Mouse (Mus musculus): ENCODE data around the gene Ctnnd2. TPM values are rescaled to one million over a fixed set of nuclear protein-coding genes. Genes with fewer than 3 reads are reported as not detected.
A peak's percentile ranks its signal among the peaks of the same experiment; 100 is the strongest.

Gene Ctnnd2
- total RNA-seq, 2 experiments from 2014 or later = 223 to 229 TPM

- H3K4me3 ChIP-seq = no peak overlapping the region
- H3K27ac ChIP-seq = peak overlapping the region; percentile 65
- DNase-seq (ENCODE audit: low spot score in 2 of 2) = no peak
- TF ChIP-seq CTCF (conservative IDR thresholded peaks at IDR 0.05) = 0 out of 2 replicates have a peak, but pooled peaks have one; percentile 5
Measured at GRCm38 (mm10) chr15:30884692-30885334, 712.4 kb downstream of the Ctnnd2 start.

DNA sequence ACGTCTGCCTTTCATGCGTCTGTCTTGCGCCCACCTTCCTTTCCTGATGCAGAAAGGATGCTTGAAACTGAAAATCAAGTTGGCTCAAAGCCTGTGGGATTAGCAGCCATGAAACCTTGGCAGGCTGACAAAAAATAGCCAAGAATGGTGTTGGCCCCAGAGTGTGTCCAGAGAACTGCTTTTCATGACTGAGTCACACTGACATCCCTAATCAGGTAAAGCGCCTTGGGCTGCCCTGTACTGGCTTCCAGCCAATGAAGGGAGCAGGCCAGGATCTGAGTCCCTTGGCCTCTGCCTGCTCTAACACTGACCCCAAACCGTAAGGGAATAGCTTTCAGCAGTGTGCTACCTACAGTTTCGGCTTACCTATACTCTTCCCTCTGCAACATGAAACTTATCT lies 713.0 kb downstream of the Ctnnd2 start:
- no peak for DNase-seq (ENCODE audit: low spot score in 2 of 2)
- no peak for TF ChIP-seq CTCF (conservative IDR thresholded peaks at IDR 0.05)
- Histone ChIP-seq H3K27ac (peak overlapping the region; percentile 65), H3K4me3 (no peak overlapping the region)

- peak overlapping the region; percentile 63 for H3K27ac ChIP-seq
- peak; percentile 68 to 85 for DNase-seq (ENCODE audit: low spot score in 2 of 2)
- H3K4me3 ChIP-seq = no peak overlapping the region
- no peak for TF ChIP-seq CTCF (conservative IDR thresholded peaks at IDR 0.05)
Measured at GRCm38 (mm10) chr15:30887559-30887958, 715.2 kb downstream of the Ctnnd2 start.

DNA sequence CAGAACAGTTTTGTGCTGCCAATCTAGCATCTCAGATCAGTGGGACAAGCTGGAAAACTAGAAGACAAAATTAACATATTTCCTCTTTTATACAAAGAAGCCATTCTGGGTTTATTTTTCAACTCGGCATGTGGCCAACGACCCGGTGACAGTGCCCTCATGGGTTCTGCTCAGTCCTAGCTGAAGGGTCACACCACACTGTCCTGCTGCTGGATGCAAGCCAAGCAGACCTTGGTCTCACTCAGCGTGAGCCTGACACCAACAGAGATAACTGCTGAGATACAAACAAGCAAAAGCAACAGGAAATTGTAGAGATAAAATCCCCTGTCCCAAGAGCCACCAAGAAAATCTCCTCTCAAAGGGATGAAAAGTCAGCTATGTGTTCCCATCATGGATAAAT lies 719.6 kb downstream of the Ctnnd2 start:
- Histone ChIP-seq H3K4me3 (no peak overlapping the region), H3K27ac (no peak overlapping the region)
- no peak for DNase-seq (ENCODE audit: low spot score in 2 of 2)
- TF ChIP-seq CTCF (conservative IDR thresholded peaks at IDR 0.05) = no peak

GRCm38 (mm10) chr15:30895063-30895462 lies 722.7 kb downstream of the Ctnnd2 start:
- DNase-seq (ENCODE audit: low spot score in 2 of 2) = no peak
- no peak for TF ChIP-seq CTCF (conservative IDR thresholded peaks at IDR 0.05)
- Histone ChIP-seq H3K4me3 (no peak overlapping the region), H3K27ac (peak overlapping the region; percentile 28; the same call in 1 of the 2 replicates)

DNA sequence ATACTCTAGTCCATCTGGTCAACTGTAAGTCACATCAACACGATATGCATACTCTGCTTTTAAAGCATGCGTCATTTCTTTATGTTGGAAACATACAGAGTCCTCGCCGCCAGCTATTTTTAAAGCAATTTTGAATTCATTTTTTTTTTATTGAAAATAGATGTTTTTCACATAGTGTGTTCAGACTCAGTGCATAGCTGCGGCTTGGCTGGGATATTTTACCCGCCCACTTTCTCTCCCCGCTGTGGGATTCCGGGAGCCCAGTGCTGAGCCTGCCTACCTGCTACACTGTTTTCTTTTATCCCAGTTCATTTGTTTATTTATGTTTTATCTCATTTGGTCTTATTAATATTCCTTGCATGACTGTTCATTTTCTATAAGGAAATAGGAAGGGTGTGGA lies 724.9 kb downstream of the Ctnnd2 start:
- no peak for TF ChIP-seq CTCF (conservative IDR thresholded peaks at IDR 0.05)
- Histone ChIP-seq H3K4me3 (no peak overlapping the region), H3K27ac (no peak overlapping the region)
- no peak for DNase-seq (ENCODE audit: low spot score in 2 of 2)

DNA sequence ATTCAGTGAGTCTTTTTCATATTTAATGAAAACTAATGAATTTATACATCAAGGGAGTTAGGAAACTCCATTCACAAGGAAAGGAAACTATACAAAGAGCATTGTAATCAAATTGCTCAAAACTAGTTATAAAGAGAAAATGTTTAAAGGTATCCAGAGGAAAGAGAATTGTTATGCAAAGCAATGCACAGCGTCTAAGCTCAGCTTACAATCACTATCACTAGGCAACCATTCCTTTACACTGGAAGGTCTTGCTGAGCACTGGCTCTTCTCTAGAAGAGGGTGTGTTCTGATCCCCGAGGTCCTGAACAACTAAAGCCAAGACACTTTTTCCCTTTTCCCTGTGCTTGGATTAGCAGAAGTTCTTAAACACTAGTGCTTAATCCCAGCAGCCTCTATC lies 735.6 kb downstream of the Ctnnd2 start:
- Histone ChIP-seq H3K4me3 (no peak overlapping the region), H3K27ac (no peak overlapping the region)
- no peak for TF ChIP-seq CTCF (conservative IDR thresholded peaks at IDR 0.05)
- no peak for DNase-seq (ENCODE audit: low spot score in 2 of 2)

- H3K4me3 ChIP-seq = no peak overlapping the region
- DNase-seq (ENCODE audit: low spot score in 2 of 2) = no peak
- no peak for TF ChIP-seq CTCF (conservative IDR thresholded peaks at IDR 0.05)
- no peak overlapping the region for H3K27ac ChIP-seq
Measured at GRCm38 (mm10) chr15:30913360-30913759, 741.0 kb downstream of the Ctnnd2 start.

GRCm38 (mm10) chr15:30925838-30926237 lies 753.4 kb downstream of the Ctnnd2 start:
- Histone ChIP-seq H3K27ac (no peak overlapping the region), H3K4me3 (no peak overlapping the region)
- TF ChIP-seq CTCF (conservative IDR thresholded peaks at IDR 0.05) = no peak
- DNase-seq (ENCODE audit: low spot score in 2 of 2) = no peak

DNA sequence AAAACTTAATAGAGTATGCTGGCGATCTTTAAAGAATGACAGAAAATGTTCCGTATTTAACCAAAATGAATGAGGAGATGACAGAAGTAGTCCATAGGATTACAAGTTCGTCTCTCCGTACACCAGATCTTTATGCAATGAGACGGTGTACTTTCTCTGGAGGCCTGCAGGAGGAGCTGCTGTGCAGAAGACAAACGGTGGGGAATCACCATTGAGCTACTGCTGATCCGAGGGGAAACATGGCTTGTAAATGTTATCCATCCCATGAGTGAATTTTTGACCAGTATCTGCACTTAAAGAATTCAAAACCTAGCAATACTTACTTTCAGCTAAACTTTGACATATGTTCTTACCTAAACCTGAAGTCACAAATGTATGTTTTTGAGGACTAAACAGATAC lies 755.2 kb downstream of the Ctnnd2 start:
- peak; percentile 85 for TF ChIP-seq CTCF (conservative IDR thresholded peaks at IDR 0.05)
- DNase-seq (ENCODE audit: low spot score in 2 of 2) = peak in 1 of 2 experiments; percentile 51
- H3K27ac ChIP-seq = no peak overlapping the region
- H3K4me3 ChIP-seq = no peak overlapping the region

DNA sequence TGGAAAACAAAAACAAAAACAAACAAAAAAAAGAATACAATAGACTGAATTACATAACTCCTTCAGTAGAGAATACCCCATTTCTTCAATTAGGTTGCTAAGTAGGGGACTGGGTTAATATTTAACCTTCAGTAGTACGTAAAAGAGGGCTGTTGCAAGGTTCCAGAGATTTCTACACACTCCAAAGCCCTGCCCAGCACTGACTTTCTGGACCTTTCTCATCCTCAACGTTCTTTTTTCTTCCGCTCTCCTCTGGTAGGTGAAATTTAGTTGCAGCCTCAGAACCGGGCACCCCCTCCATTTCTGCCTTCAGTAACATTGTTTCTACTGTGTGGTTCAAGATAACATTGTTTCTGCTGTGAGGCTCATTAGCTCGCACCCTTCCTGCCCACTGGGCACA lies 759.5 kb downstream of the Ctnnd2 start:
- Histone ChIP-seq H3K27ac (no peak overlapping the region), H3K4me3 (no peak overlapping the region)
- no peak for TF ChIP-seq CTCF (conservative IDR thresholded peaks at IDR 0.05)
- no peak for DNase-seq (ENCODE audit: low spot score in 2 of 2)

DNA sequence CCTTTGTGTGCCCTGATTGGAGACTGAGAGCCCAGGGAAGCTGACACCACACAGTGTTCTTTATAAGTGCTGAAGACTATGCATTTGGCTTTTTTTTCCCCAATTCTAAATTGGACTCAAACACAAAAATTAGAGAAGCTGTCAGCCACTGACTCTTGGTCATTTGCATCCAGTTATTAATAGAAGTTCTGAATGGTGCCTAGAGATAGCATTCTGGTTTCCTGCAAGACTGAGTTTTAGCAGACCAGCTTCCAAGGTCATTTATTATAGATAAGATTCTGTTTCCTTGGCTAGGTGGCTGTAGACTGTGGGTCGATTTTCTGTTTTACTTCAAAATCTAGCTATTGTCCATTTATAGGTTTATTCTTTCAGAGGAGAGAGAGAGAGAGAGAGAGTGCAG lies 773.5 kb downstream of the Ctnnd2 start:
- no peak for TF ChIP-seq CTCF (conservative IDR thresholded peaks at IDR 0.05)
- Histone ChIP-seq H3K27ac (no peak overlapping the region), H3K4me3 (no peak overlapping the region)
- DNase-seq (ENCODE audit: low spot score in 2 of 2) = no peak

DNA sequence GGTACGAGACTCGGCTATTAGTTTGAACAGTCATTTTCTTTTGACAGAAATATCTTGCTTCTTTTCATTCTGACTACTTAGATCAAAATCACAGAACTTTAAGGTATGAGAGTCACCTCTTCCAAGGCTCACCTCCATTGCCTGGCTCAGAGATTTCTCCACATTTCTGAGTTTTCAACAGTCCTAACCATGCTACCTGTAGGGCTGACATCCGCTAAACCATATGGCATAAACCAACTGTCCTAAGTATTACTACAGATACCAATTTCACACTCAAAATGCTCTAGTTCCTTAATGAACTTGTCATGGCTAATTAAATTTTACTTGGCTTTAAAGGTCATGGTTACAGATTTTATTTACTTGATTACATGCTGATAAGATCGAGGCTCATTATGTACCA lies 786.1 kb downstream of the Ctnnd2 start:
- no peak for DNase-seq (ENCODE audit: low spot score in 2 of 2)
- H3K4me3 ChIP-seq = no peak overlapping the region
- no peak for TF ChIP-seq CTCF (conservative IDR thresholded peaks at IDR 0.05)
- no peak overlapping the region for H3K27ac ChIP-seq

GRCm38 (mm10) chr15:30962421-30963160 lies 790.2 kb downstream of the Ctnnd2 start:
- no peak for DNase-seq (ENCODE audit: low spot score in 2 of 2)
- Histone ChIP-seq H3K4me3 (no peak overlapping the region), H3K27ac (peak overlapping the region; percentile 71)
- no peak for TF ChIP-seq CTCF (conservative IDR thresholded peaks at IDR 0.05)
